Mouse (Mus musculus): Measurements from ENCODE around the gene Lactb.

GRCm38 (mm10) chr9:66912304-66912703, 63.0 kb downstream of the Lactb start:
- no peak for TF ChIP-seq POLR2A (IDR thresholded peaks at IDR 0.05; ENCODE audit: low read depth, low read length)
- TF ChIP-seq CTCF (IDR thresholded peaks at IDR 0.05; ENCODE audit: extremely low read depth, insufficient read depth, insufficient read length, insufficient replicate concordance) = no peak

All from spleen, adult 2 months (tissue).